In the genomic region with DNA sequence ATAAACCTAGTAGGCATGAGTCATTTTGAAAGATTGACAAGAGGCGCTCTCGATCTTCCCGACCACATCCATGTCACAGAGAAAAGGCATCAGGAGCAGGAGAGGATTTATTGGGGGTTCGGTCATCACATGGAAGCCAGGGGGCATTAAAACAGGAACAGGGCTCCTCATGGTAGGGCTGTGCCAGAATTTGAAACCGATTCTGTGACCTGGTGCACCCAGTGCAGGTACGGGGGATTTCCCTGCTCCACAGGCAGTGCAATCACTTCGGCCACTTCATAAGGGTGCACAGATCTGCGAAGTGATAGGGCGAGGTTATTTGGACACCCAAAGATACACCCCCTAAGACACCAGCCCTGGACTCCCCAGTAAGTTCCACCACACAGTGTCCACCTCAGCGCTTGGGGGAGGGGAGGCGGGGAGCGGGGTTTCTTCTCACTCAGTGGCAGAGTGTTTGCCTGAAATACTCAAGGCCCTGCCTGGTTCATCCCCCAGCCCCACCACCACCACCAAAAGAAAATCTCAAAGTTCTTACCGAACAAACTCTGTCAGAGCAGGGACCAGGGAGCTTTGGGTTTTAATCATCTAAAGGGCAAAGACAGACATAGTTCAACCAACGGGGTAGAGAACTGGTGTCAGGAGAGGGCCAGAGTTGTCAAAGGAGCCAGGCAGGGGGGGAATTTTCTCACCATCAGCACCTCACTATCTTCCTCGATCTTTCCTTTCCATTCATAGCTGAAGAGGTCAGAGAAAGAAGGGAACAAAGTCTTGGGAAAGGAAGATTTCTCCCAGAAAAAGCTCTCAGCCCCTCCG, we compare ENCODE assay signal across 1 mouse cellular context.
TF ChIP-seq lines count a peak whose summit lies in the region.

No protein-coding gene starts in this region.

TF ChIP-seq in C2C12, 6 proteins besides CTCF, POLR2A, EP300 and RAD21:
- TF ChIP-seq MAX (IDR thresholded peaks at IDR 0.05) (no peak), FOSL1 (IDR thresholded peaks at IDR 0.05; ENCODE audit: insufficient read depth, low read length, poor library complexity, severe bottlenecking) (no peak), MYOD1 (IDR thresholded peaks at IDR 0.05; ENCODE audit: control insufficient read depth, insufficient read length, low read depth) (no peak), MYOG (IDR thresholded peaks at IDR 0.05; ENCODE audit: control insufficient read depth, extremely low read depth, insufficient read length) (no peak)
TF ChIP-seq in C2C12: peak in this region for 0.
